Mouse (Mus musculus) heart, adult 2 months (tissue): ENCODE data around the gene Mertk.

ENCODE experiments used
- CTCF ChIP-seq: fragments of 200-600 bp; IDR thresholded peaks from 2 replicates; pipeline ENCODE4 v1.8.1; 2022; ENCODE audit warnings: antibody characterized with exemption, mild to moderate bottlenecking, moderate library complexity
- EP300 ChIP-seq: fragments of 200-500 bp; IDR thresholded peaks from 2 replicates; pipeline ENCODE4 v1.6.1; 2011; ENCODE audit warnings: low read depth, low read length, control low read depth; ENCODE audit not compliant: insufficient read depth
- POLR2A ChIP-seq: fragments of 200-500 bp; IDR thresholded peaks from 2 replicates; pipeline ENCODE4 v1.6.1; 2011; ENCODE audit warnings: mild to moderate bottlenecking, low read depth, low read length, control low read depth; ENCODE audit not compliant: insufficient read depth

DNA sequence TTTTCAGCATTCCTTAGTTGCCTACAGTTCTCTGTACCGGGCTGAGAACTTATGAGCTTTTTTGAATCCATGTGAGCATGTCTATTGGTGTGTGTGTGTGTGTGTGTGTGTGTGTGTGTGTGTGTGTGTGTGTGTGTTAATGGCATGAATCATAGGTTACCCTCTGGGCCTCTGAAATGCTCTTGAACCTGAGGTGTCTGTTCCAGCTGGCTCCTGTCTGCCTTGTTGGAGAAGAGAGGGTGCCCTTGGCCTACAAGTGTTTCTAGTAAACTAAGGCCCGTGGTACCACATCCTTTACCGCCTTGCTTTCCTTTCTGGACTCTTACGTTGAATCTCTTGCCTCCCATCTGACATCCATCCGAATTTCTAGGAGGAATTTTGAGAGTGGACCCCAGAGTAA lies 27.3 kb downstream of the Mertk start:
- TF ChIP-seq POLR2A (no peak), EP300 (no peak), CTCF (no peak)
